Mouse (Mus musculus): ENCODE data around the gene Olfr221.
"Not testable (repeated sequence)": the region's sequence is repeated elsewhere in the genome, so short reads cannot be mapped to it uniquely, and the experiment has no call there.

Olfr221 gene

GRCm38 (mm10) chr14:52042359-52042758 lies at the start of gene Olfr221:
Gene Olfr221 (minus strand): TSS chr14:52042459.
- DNase-seq (ENCODE audit: extremely low spot score, low read depth, low spot score), result not testable (repeated sequence)

GRCm38 (mm10) chr14:52083083-52083482 lies 40.8 kb upstream of the Olfr221 start:
- DNase-seq (ENCODE audit: extremely low spot score, low read depth, low spot score), result no peak

- DNase-seq (ENCODE audit: extremely low spot score, low read depth, low spot score), result no peak
Measured at GRCm38 (mm10) chr14:52071599-52072137, 29.4 kb upstream of the Olfr221 start.

DNA sequence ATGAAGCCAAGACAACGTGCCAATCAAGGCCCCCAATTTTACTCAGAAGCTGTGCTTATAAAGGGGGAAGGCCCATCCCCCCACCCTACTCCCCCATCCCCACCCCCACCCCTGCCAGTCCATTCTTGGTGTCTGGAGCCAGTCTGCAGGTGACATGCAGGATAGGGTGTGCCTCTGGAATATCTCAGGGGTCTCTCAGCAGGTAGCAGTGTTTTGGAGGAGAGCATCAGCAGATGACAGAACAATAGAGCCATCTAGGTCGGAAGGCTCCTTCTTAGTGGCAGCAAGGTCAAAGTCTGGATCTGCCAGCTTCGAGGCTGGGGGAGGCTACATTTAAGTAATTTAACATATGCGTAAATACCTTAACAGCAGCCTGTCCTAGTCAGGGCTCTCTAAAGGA lies 23.9 kb upstream of the Olfr221 start:
- no peak for DNase-seq (ENCODE audit: extremely low spot score, low read depth, low spot score)

- DNase-seq (ENCODE audit: extremely low spot score, low read depth, low spot score), result no peak
Measured at GRCm38 (mm10) chr14:52061798-52062197, 19.5 kb upstream of the Olfr221 start.

- no peak for DNase-seq (ENCODE audit: extremely low spot score, low read depth, low spot score)
Measured at GRCm38 (mm10) chr14:52060800-52061199, 18.5 kb upstream of the Olfr221 start.

GRCm38 (mm10) chr14:52059982-52060381 lies 17.7 kb upstream of the Olfr221 start:
- no peak for DNase-seq (ENCODE audit: extremely low spot score, low read depth, low spot score)

GRCm38 (mm10) chr14:52052720-52053119 lies 10.5 kb upstream of the Olfr221 start:
- not testable (repeated sequence) for DNase-seq (ENCODE audit: extremely low spot score, low read depth, low spot score)

GRCm38 (mm10) chr14:52045966-52046565 lies 3.8 kb upstream of the Olfr221 start:
- no peak for DNase-seq (ENCODE audit: extremely low spot score, low read depth, low spot score)

DNA sequence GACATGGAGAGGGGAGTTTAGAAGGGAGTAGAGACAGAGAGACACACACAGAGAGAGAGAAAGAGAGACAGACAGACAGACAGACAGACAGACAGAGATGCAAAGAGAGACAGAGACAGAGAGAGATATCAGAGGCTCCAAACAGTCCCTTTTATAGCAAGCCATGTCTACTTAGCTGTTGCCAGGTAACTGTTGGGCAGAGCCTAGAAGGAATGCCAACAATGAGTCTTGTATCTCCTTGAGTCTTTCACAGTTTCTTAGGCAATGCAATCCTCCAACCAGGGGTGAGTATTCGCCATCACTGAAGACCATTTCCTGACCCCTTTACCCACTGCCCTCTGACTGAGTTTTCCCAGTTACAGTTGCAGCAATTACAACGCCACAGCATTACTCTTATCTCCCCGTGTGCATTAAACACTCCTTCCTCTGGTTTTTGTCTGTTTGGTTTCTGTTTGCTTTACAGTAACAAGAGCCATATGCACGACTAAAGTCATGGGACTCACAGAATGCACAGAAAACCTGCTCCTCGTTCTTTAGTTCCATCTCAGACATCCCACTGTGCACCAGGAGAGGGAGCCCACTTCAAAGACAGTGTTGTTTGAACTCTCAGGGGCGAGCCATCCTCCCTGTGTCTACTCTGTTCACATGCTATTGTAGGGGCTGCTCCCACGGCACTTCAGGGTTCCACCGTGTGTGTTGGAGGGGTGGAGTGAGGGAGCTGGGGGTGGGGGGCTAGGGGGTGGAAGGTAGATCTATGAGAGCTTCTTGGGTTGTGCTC lies 2.8 kb upstream of the Olfr221 start:
- no peak for DNase-seq (ENCODE audit: extremely low spot score, low read depth, low spot score)

- DNase-seq (ENCODE audit: extremely low spot score, low read depth, low spot score), result no peak
Measured at GRCm38 (mm10) chr14:52043446-52043845, 1.2 kb upstream of the Olfr221 start.

GRCm38 (mm10) chr14:52039332-52039731 lies 2.9 kb downstream of the Olfr221 start:
- no peak for DNase-seq (ENCODE audit: extremely low spot score, low read depth, low spot score)

GRCm38 (mm10) chr14:52035926-52036325 lies 6.3 kb downstream of the Olfr221 start:
- DNase-seq (ENCODE audit: extremely low spot score, low read depth, low spot score), result no peak

DNA sequence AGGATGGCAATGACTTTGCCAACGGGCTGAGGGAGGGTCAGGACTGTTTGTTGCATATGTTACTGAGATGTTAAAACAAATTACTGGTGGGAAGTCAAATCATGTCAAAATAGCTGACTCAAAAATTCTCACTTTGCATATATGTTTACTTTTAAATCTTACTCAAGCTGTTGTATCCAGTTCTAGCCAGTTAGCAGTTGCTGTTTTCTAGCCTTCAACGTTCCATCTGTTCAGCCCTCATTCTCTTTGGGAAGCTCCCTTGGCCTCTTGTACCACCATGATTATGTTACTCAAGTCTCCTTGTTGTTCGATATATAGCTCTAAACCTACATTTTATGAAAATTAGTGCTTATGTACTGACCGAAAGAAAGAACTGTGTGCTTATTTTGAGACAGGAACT lies 15.9 kb downstream of the Olfr221 start:
- DNase-seq (ENCODE audit: extremely low spot score, low read depth, low spot score), result no peak

DNA sequence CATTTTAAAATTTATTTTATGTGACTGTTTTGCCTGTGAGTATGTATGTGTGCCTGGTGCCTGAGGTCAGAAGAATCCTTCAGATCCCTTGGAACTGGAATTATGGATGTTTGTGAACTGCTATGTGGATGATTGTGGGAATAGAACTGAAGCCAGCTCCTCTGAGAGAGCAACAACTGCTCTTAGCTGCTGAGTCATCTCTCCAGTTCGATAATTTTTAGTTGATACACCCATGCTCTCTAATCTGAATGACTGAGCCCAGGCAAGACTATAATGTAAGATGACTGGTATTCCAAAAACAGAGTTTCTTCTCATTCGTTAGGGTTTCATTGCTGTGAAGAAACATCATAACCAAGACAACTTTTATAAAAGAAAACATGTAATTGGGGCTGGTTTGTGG lies 18.1 kb downstream of the Olfr221 start:
- no peak for DNase-seq (ENCODE audit: extremely low spot score, low read depth, low spot score)

DNA sequence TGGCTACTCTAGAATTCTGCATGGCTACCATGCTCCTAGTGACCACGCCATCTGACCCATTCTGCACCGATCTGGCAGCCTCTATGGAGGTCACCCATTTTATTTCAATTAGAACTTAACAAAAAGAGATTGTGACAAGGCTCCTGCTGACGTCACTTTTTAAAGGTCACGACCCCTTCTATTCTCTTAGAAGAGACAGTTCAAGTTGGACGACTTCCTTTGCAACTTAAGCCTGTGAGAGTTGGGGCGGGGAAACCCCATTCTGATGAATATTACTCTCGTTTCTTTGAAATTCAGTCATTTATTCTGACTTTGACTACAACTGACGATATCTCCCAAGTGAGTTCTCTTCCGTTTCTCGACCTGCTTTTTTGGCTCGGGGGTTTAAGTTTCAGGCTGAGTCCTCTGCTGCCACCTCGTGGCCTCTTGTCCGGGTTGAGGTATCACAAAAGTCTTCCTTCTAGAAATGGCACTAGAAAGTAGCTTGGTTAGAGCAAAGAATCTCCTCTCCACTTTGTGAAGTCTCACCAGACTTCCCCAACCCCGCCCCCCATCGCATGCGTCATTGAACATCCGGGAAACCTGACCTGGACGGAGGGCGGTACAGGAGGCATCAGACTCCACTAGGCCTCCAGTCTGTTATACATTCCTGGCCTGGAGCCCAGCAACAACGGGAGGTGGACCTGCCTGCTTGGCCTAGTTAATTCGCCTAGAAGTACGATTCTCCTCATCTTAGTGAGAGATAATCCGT lies 19.4 kb downstream of the Olfr221 start:
- DNase-seq (ENCODE audit: extremely low spot score, low read depth, low spot score), result peak; percentile 76

GRCm38 (mm10) chr14:52022244-52022708 lies 20.0 kb downstream of the Olfr221 start:
- DNase-seq (ENCODE audit: extremely low spot score, low read depth, low spot score), result no peak

- DNase-seq (ENCODE audit: extremely low spot score, low read depth, low spot score), result no peak
Measured at GRCm38 (mm10) chr14:52021568-52022212, 20.6 kb downstream of the Olfr221 start.

DNA sequence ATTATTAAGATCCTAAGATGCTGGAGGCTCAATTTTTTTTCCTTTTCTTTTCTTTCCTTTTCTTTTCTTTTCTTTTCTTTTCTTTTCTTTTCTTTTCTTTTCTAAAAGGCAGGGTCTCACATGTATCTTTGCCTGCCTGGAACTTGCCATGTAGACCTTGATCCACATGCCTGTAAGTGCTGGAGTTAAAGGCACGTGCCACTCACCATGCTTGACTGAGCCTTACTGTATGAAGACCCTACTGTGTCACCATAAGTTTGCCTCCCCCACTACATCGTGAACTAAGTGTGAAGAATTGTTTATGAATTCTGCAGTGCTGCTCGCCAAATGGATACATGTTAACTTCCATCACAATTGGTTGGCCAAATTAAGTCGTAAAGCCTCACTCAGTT lies 21.1 kb downstream of the Olfr221 start:
- DNase-seq (ENCODE audit: extremely low spot score, low read depth, low spot score), result no peak

- no peak for DNase-seq (ENCODE audit: extremely low spot score, low read depth, low spot score)
Measured at GRCm38 (mm10) chr14:52020486-52021137, 21.6 kb downstream of the Olfr221 start, which contains the start of gene Zfp219. Gene Zfp219 (minus strand): TSS chr14:52020733.

All from hindlimb bud, embryonic 11.5 days (tissue).